22 mouse cellular contexts compared by ENCODE assay signal in genomic region chr8:40124402-40124801, GRCm38 (mm10).
DNase-seq lines count a peak whose midpoint lies in the region; ATAC-seq and TF ChIP-seq lines count a peak whose summit lies in the region.
"Had no signal": no experiment of that assay in that cellular context is flagged by ENCODE, and none has a peak within 500 bp of the region (broad histone marks: within the 10 kb centered on the region; RNA-seq: fewer than 3 reads in every experiment).

No protein-coding gene starts in this region.

- ATAC-seq in heart, embryonic 11.5 days (replicated peaks; ENCODE audit: insufficient number of reproducible peaks, low FRiP score, low TSS enrichment), result no peak
- ATAC-seq in heart, embryonic 16.5 days (replicated peaks; ENCODE audit: extremely low read depth, insufficient read depth, low FRiP score), result 0 out of 2 replicates have a peak, but pooled peaks have one; percentile 55
- no peak for ATAC-seq in heart, embryonic 12.5 days (ENCODE audit: insufficient number of reproducible peaks, low FRiP score)
- ATAC-seq: forebrain, embryonic 14.5 days had no signal

- 47% methylated on average over 3 of the region's 3 CpGs for WGBS in heart, adult 2 months
- WGBS in heart, embryonic 11.5 days (ENCODE audit: insufficient replicate concordance), result 52% methylated on average over 3 of the region's 3 CpGs
- 45% methylated on average over 3 of the region's 3 CpGs for WGBS in heart, embryonic 16.5 days
- WGBS in heart, embryonic 12.5 days, result 54% methylated on average over 3 of the region's 3 CpGs

- no peaks in the 10 kb centered on the region for H3K9me3 ChIP-seq in heart, embryonic 11.5 days (replicated peaks; ENCODE audit: control insufficient read depth, low read length)
- H3K9me3 ChIP-seq in heart, embryonic 16.5 days (replicated peaks; ENCODE audit: control insufficient read depth, low read length), result peaks cover 4% of the 10 kb centered on the region; the same call in 1 of the 2 replicates
- H3K9me3 ChIP-seq in heart, embryonic 12.5 days (replicated peaks), result no peaks in the 10 kb centered on the region
- H3K9me3 ChIP-seq: embryonic facial prominence, embryonic 13.5 days; embryonic facial prominence, embryonic 15.5 days; forebrain, embryonic 10.5 days had no signal

- TF ChIP-seq EP300 in heart, adult 2 months (IDR thresholded peaks at IDR 0.05; ENCODE audit: insufficient read depth, low read depth, low read length), result 0 out of 2 replicates have a peak, but pooled peaks have one; percentile 36

- H3K9ac ChIP-seq in heart, adult 2 months (ENCODE audit: low read depth, low read length), result no peak overlapping the region
- H3K9ac ChIP-seq in heart, embryonic 11.5 days (ENCODE audit: low read depth, low read length), result no peak overlapping the region
- no peak overlapping the region for H3K9ac ChIP-seq in heart, embryonic 16.5 days (ENCODE audit: low read length)
- no peak overlapping the region for H3K9ac ChIP-seq in heart, embryonic 12.5 days
- H3K9ac ChIP-seq: embryonic facial prominence, embryonic 13.5 days; embryonic facial prominence, embryonic 15.5 days; forebrain, embryonic 12.5 days had no signal

- H3K27ac ChIP-seq in heart, adult 2 months, result no peak overlapping the region
- H3K27ac ChIP-seq in heart, embryonic 11.5 days (ENCODE audit: low read depth, low read length), result no peak overlapping the region
- no peak overlapping the region for H3K27ac ChIP-seq in heart, embryonic 16.5 days (ENCODE audit: low read length)
- no peak overlapping the region for H3K27ac ChIP-seq in heart, embryonic 12.5 days (ENCODE audit: poor library complexity, severe bottlenecking)
- H3K27ac ChIP-seq: embryonic facial prominence, embryonic 13.5 days; embryonic facial prominence, embryonic 15.5 days; forebrain, embryonic 10.5 days; forebrain, embryonic 12.5 days had no signal

- no peaks in the 10 kb centered on the region for H3K4me1 ChIP-seq in heart, adult 2 months (ENCODE audit: control insufficient read depth, insufficient read depth, low read length)
- no peaks in the 10 kb centered on the region for H3K4me1 ChIP-seq in heart, embryonic 11.5 days (ENCODE audit: control insufficient read depth, insufficient read depth, low read length)
- H3K4me1 ChIP-seq in heart, embryonic 16.5 days (ENCODE audit: control insufficient read depth, insufficient read depth, low read length), result peaks cover 3% of the 10 kb centered on the region; the same call in 1 of the 2 replicates
- H3K4me1 ChIP-seq in heart, embryonic 12.5 days (replicated peaks), result no peaks in the 10 kb centered on the region
- H3K4me1 ChIP-seq: embryonic facial prominence, embryonic 13.5 days; embryonic facial prominence, embryonic 15.5 days; forebrain, embryonic 10.5 days; forebrain, embryonic 12.5 days had no signal

- no peak for DNase-seq in heart, adult 2 months
- DNase-seq in heart, postnatal 10 days, result peak; percentile 2 to 8
- DNase-seq in heart, adult 11 months, result no peak
- DNase-seq: adrenal gland, adult 2 months; adrenal gland, postnatal 10 days; adrenal gland, postnatal 25 days; cerebellum, adult 11 months; cerebellum, adult 18-20 months; cerebellum, adult 8-10 months; cerebellum, adult 9-11 months; cerebellum, postnatal 14 days; cerebellum, postnatal 36 days; embryo, embryonic 11 days had no signal

- intact Hi-C loops in heart, adult 2 months (cut with DNase I), result no loop called here
- intact Hi-C loops in heart, postnatal 10 days (cut with DNase I), result no loop called here

- H3K36me3 ChIP-seq in heart, adult 2 months (ENCODE audit: control insufficient read depth, insufficient read depth, low read length), result no peaks in the 10 kb centered on the region; the same call in 1 of the 2 replicates
- H3K36me3 ChIP-seq in heart, embryonic 11.5 days (ENCODE audit: control insufficient read depth, insufficient read depth, low read length), result no peaks in the 10 kb centered on the region
- no peaks in the 10 kb centered on the region for H3K36me3 ChIP-seq in heart, embryonic 16.5 days (ENCODE audit: control insufficient read depth, insufficient read depth)
- no peaks in the 10 kb centered on the region for H3K36me3 ChIP-seq in heart, embryonic 12.5 days
- H3K36me3 ChIP-seq: embryonic facial prominence, embryonic 13.5 days; embryonic facial prominence, embryonic 15.5 days; forebrain, embryonic 10.5 days; forebrain, embryonic 12.5 days had no signal

- H3K4me2 ChIP-seq in heart, embryonic 11.5 days, result no peak overlapping the region
- no peak overlapping the region for H3K4me2 ChIP-seq in heart, embryonic 16.5 days (ENCODE audit: low read depth, low read length)
- no peak overlapping the region for H3K4me2 ChIP-seq in heart, embryonic 12.5 days
- H3K4me2 ChIP-seq: embryonic facial prominence, embryonic 13.5 days; embryonic facial prominence, embryonic 15.5 days; forebrain, embryonic 12.5 days had no signal

- H3K79me2 ChIP-seq in heart, adult 2 months (replicated peaks; ENCODE audit: control insufficient read depth, insufficient read depth, low read length), result no peaks in the 10 kb centered on the region

- no peak for TF ChIP-seq POLR2A in heart, adult 2 months (IDR thresholded peaks at IDR 0.05; ENCODE audit: insufficient read depth, low read depth, low read length)

- no peak for TF ChIP-seq CTCF in heart, adult 2 months (IDR thresholded peaks at IDR 0.05)

- no peaks in the 10 kb centered on the region for H3K27me3 ChIP-seq in heart, adult 2 months (ENCODE audit: control insufficient read depth, insufficient read depth, low read length)
- H3K27me3 ChIP-seq in heart, embryonic 11.5 days (ENCODE audit: control insufficient read depth, insufficient read depth, low read length), result no peaks in the 10 kb centered on the region
- no peaks in the 10 kb centered on the region for H3K27me3 ChIP-seq in heart, embryonic 16.5 days (ENCODE audit: control insufficient read depth, insufficient read depth, low read length)
- no peaks in the 10 kb centered on the region for H3K27me3 ChIP-seq in heart, embryonic 12.5 days (replicated peaks)
- H3K27me3 ChIP-seq: embryonic facial prominence, embryonic 13.5 days; embryonic facial prominence, embryonic 15.5 days; forebrain, embryonic 12.5 days had no signal

- H3K4me3 ChIP-seq in heart, adult 2 months, result no peak overlapping the region; the same call in 1 of the 2 replicates
- H3K4me3 ChIP-seq in heart, embryonic 11.5 days (ENCODE audit: low read depth, low read length), result no peak overlapping the region
- no peak overlapping the region for H3K4me3 ChIP-seq in heart, embryonic 16.5 days (ENCODE audit: low read length)
- H3K4me3 ChIP-seq in heart, embryonic 12.5 days, result no peak overlapping the region
- H3K4me3 ChIP-seq: embryonic facial prominence, embryonic 13.5 days; embryonic facial prominence, embryonic 15.5 days; erythroblast, embryonic 14.5 days; forebrain, embryonic 10.5 days; forebrain, embryonic 12.5 days had no signal

Comparison
In these comparisons a context has a peak if more than half of its experiments do, and no peak if none do; other contexts are left out.
1. DNase-seq: peak in heart, postnatal 10 days (2 of 2); none in heart, adult 2 months (0 of 2) and heart, adult 11 months (single experiment).